Mouse (Mus musculus) telencephalon, adult 2 months (tissue): Measurements from ENCODE around the gene 2900011O08Rik.
"Not testable (repeated sequence)": the region's sequence is repeated elsewhere in the genome, so short reads cannot be mapped to it uniquely, and the experiment has no call there.

Experiments
- DNase-seq: peaks from one replicate; pipeline ENCODE4 v3.0.0-alpha.2; 2011; ENCODE audit warnings: low read depth, low spot score

2900011O08Rik gene

GRCm38 (mm10) chr16:13986574-13987478 lies at the start of gene 2900011O08Rik, which contains the start of gene Ifitm7:
Gene 2900011O08Rik, plus strand, starts transcription at chr16:13986604.
Gene Ifitm7, minus strand, starts transcription at chr16:13986888.
- peak; percentile 70 for DNase-seq

GRCm38 (mm10) chr16:13940139-13940846 lies 46.1 kb upstream of the 2900011O08Rik start:
- DNase-seq = peak; percentile 85

- no peak for DNase-seq
Observed at GRCm38 (mm10) chr16:13940847-13941395, 45.5 kb upstream of the 2900011O08Rik start.

- DNase-seq = no peak
Observed at GRCm38 (mm10) chr16:13944178-13944577, 42.2 kb upstream of the 2900011O08Rik start.

- no peak for DNase-seq
Observed at GRCm38 (mm10) chr16:13944752-13945151, 41.7 kb upstream of the 2900011O08Rik start.

GRCm38 (mm10) chr16:13945153-13945552 lies 41.3 kb upstream of the 2900011O08Rik start:
- no peak for DNase-seq

GRCm38 (mm10) chr16:13946306-13946705 lies 40.1 kb upstream of the 2900011O08Rik start:
- no peak for DNase-seq

- DNase-seq = no peak
Observed at GRCm38 (mm10) chr16:13951245-13951644, 35.2 kb upstream of the 2900011O08Rik start.

- no peak for DNase-seq
Observed at GRCm38 (mm10) chr16:13962053-13962452, 24.4 kb upstream of the 2900011O08Rik start.

- no peak for DNase-seq
Observed at GRCm38 (mm10) chr16:13969096-13969495, 17.3 kb upstream of the 2900011O08Rik start.

- no peak for DNase-seq
Observed at GRCm38 (mm10) chr16:13972051-13972450, 14.4 kb upstream of the 2900011O08Rik start.

GRCm38 (mm10) chr16:13976358-13976896 lies 10.0 kb upstream of the 2900011O08Rik start:
- DNase-seq = not testable (repeated sequence)

- not testable (repeated sequence) for DNase-seq
Observed at GRCm38 (mm10) chr16:13977026-13977425, 9.4 kb upstream of the 2900011O08Rik start.

GRCm38 (mm10) chr16:13981726-13982125 lies 4.7 kb upstream of the 2900011O08Rik start:
- not testable (repeated sequence) for DNase-seq

GRCm38 (mm10) chr16:13983161-13983560 lies 3.2 kb upstream of the 2900011O08Rik start:
- no peak for DNase-seq

- no peak for DNase-seq
Observed at GRCm38 (mm10) chr16:13986197-13986573, 219 bp upstream of the 2900011O08Rik start.

- no peak for DNase-seq
Observed at GRCm38 (mm10) chr16:13992518-13993248, 6.3 kb downstream of the 2900011O08Rik start.

- DNase-seq = no peak
Observed at GRCm38 (mm10) chr16:13994076-13994475, 7.7 kb downstream of the 2900011O08Rik start.

- no peak for DNase-seq
Observed at GRCm38 (mm10) chr16:13994502-13994901, 8.1 kb downstream of the 2900011O08Rik start.

- DNase-seq = no peak
Observed at GRCm38 (mm10) chr16:14003386-14004130, 17.2 kb downstream of the 2900011O08Rik start.
